Mouse (Mus musculus) thymus, adult 2 months (tissue): Measurements from ENCODE around the gene Dlg4.

ENCODE experiments used
- CTCF ChIP-seq: fragments of 200-500 bp; IDR thresholded peaks from 2 replicates; pipeline ENCODE4 v1.5.1; 2012; ENCODE audit warnings: mild to moderate bottlenecking, control low read depth, low read length, moderate library complexity, borderline replicate concordance; ENCODE audit not compliant: control insufficient read depth, poor library complexity, insufficient read depth; ENCODE audit errors: extremely low read depth
- POLR2A ChIP-seq: fragments of 200-500 bp; IDR thresholded peaks from 2 replicates; pipeline ENCODE4 v1.6.1; 2012; ENCODE audit warnings: mild to moderate bottlenecking, low read length, control low read depth, moderate library complexity; ENCODE audit not compliant: control insufficient read depth, poor library complexity, insufficient read depth; ENCODE audit errors: extremely low read depth

GRCm38 (mm10) chr11:69991711-69992110 lies 25.0 kb upstream of the Dlg4 start:
- TF ChIP-seq POLR2A (no peak; the same call in 1 of the 2 replicates), CTCF (no peak)
